Mouse (Mus musculus): ENCODE measurements at regions not wholly inside any gene's neighbourhood (a gene's known extent, or its start where the extent isn't known, plus 50 kb on each side); places are given as distances from the start of the nearest gene placed in this dataset.
"Not testable (repeated sequence)": the region's sequence is repeated elsewhere in the genome, so short reads cannot be mapped to it uniquely, and the experiment has no call there.

GRCm38 (mm10) chr17:13504365-13504764, 150.0 kb downstream of the Tcp10c start:
- not testable (repeated sequence) for H3K4me1 ChIP-seq; H3K27me3 ChIP-seq (replicated peaks; ENCODE audit: low read depth, poor library complexity, severe bottlenecking)
- WGBS: 69% methylated on average over 1 of the region's 1 CpGs

GRCm38 (mm10) chr17:13504827-13505268, 150.5 kb downstream of the Tcp10c start:
- not testable (repeated sequence) for DNase-seq (ENCODE audit: low spot score); H3K9me3 ChIP-seq; H3K4me1 ChIP-seq; H3K27me3 ChIP-seq (replicated peaks; ENCODE audit: low read depth, poor library complexity, severe bottlenecking); H3K36me3 ChIP-seq (replicated peaks); H3K27ac ChIP-seq (replicated peaks); H3K4me3 ChIP-seq
- 80% methylated on average over 8 of the region's 9 CpGs for WGBS

More at GRCm38 (mm10) chr17:13504365-13504764, 150.0 kb downstream of the Tcp10c start:
- not testable (repeated sequence) for DNase-seq (ENCODE audit: low spot score); H3K36me3 ChIP-seq (replicated peaks); H3K4me3 ChIP-seq; H3K27ac ChIP-seq (replicated peaks); H3K9me3 ChIP-seq

- not testable (repeated sequence) for H3K27ac ChIP-seq (replicated peaks); H3K4me3 ChIP-seq; H3K4me1 ChIP-seq; H3K27me3 ChIP-seq (replicated peaks; ENCODE audit: low read depth, poor library complexity, severe bottlenecking); H3K9me3 ChIP-seq; DNase-seq (ENCODE audit: low spot score); H3K36me3 ChIP-seq (replicated peaks)
- WGBS: 66% methylated on average over 2 of the region's 3 CpGs
These were observed 153.2 kb downstream of the Tcp10c start for GRCm38 (mm10) chr17:13507397-13508063.

- H3K4me1 ChIP-seq; H3K4me3 ChIP-seq; H3K27me3 ChIP-seq (replicated peaks; ENCODE audit: low read depth, poor library complexity, severe bottlenecking); H3K9me3 ChIP-seq; H3K36me3 ChIP-seq (replicated peaks); DNase-seq (ENCODE audit: low spot score); H3K27ac ChIP-seq (replicated peaks): not testable (repeated sequence)
- WGBS: 87% methylated on average over 4 of the region's 5 CpGs
These were observed 165.2 kb downstream of the Tcp10c start for GRCm38 (mm10) chr17:13519409-13520201.

GRCm38 (mm10) chr17:13532579-13532978, 178.2 kb downstream of the Tcp10c start:
- H3K27me3 ChIP-seq (replicated peaks; ENCODE audit: low read depth, poor library complexity, severe bottlenecking); H3K36me3 ChIP-seq (replicated peaks); H3K27ac ChIP-seq (replicated peaks); H3K4me1 ChIP-seq; H3K4me3 ChIP-seq; DNase-seq (ENCODE audit: low spot score); H3K9me3 ChIP-seq: not testable (repeated sequence)
- WGBS: 85% methylated on average over 5 of the region's 5 CpGs

- Histone ChIP-seq H3K4me1 (no peaks in the 10 kb centered on the region), H3K4me3 (no peak overlapping the region), H3K27me3 (replicated peaks; ENCODE audit: low read depth, poor library complexity, severe bottlenecking) (no peaks in the 10 kb centered on the region), H3K9me3 (peaks cover 56% of the 10 kb centered on the region), H3K36me3 (replicated peaks) (no peaks in the 10 kb centered on the region), H3K27ac (replicated peaks) (no peak overlapping the region)
- DNase-seq (ENCODE audit: low spot score): no peak
- WGBS: 81% methylated on average over 7 of the region's 7 CpGs
These were observed 186.3 kb downstream of the Tcp10c start for GRCm38 (mm10) chr17:13540446-13541241.

- H3K9me3 ChIP-seq: peaks cover 58% of the 10 kb centered on the region
- no peak for DNase-seq (ENCODE audit: low spot score)
- H3K4me1 ChIP-seq: no peaks in the 10 kb centered on the region
- H3K27ac ChIP-seq (replicated peaks): no peak overlapping the region
- H3K36me3 ChIP-seq (replicated peaks): no peaks in the 10 kb centered on the region
- WGBS: 70% methylated on average over 12 of the region's 12 CpGs
- no peaks in the 10 kb centered on the region for H3K27me3 ChIP-seq (replicated peaks; ENCODE audit: low read depth, poor library complexity, severe bottlenecking)
- H3K4me3 ChIP-seq: no peak overlapping the region
These were observed 186.9 kb downstream of the Tcp10c start for GRCm38 (mm10) chr17:13541249-13541648.

- no peak for DNase-seq (ENCODE audit: low spot score)
- Histone ChIP-seq H3K4me3 (no peak overlapping the region), H3K4me1 (no peaks in the 10 kb centered on the region), H3K9me3 (peaks cover 68% of the 10 kb centered on the region), H3K27me3 (replicated peaks; ENCODE audit: low read depth, poor library complexity, severe bottlenecking) (no peaks in the 10 kb centered on the region), H3K27ac (replicated peaks) (no peak overlapping the region), H3K36me3 (replicated peaks) (no peaks in the 10 kb centered on the region)
These were observed 187.9 kb downstream of the Tcp10c start for GRCm38 (mm10) chr17:13542261-13542660.

GRCm38 (mm10) chr17:13542856-13543255, 188.5 kb downstream of the Tcp10c start:
- Histone ChIP-seq H3K9me3 (peaks cover 72% of the 10 kb centered on the region), H3K4me1 (no peaks in the 10 kb centered on the region), H3K36me3 (replicated peaks) (no peaks in the 10 kb centered on the region), H3K27ac (replicated peaks) (no peak overlapping the region), H3K4me3 (no peak overlapping the region), H3K27me3 (replicated peaks; ENCODE audit: low read depth, poor library complexity, severe bottlenecking) (no peaks in the 10 kb centered on the region)
- WGBS: 83% methylated on average over 10 of the region's 10 CpGs
- DNase-seq (ENCODE audit: low spot score): peak; percentile 35

GRCm38 (mm10) chr17:13544036-13544795, 189.8 kb downstream of the Tcp10c start:
- Histone ChIP-seq H3K36me3 (replicated peaks) (no peaks in the 10 kb centered on the region), H3K27ac (replicated peaks) (no peak overlapping the region), H3K4me3 (no peak overlapping the region), H3K27me3 (replicated peaks; ENCODE audit: low read depth, poor library complexity, severe bottlenecking) (no peaks in the 10 kb centered on the region), H3K9me3 (peaks cover 86% of the 10 kb centered on the region), H3K4me1 (no peaks in the 10 kb centered on the region)
- WGBS: 68% methylated on average over 2 of the region's 2 CpGs
- no peak for DNase-seq (ENCODE audit: low spot score)

GRCm38 (mm10) chr17:13546249-13546648, 191.9 kb downstream of the Tcp10c start:
- no peaks in the 10 kb centered on the region for H3K4me1 ChIP-seq
- 67% methylated on average over 3 of the region's 3 CpGs for WGBS
- no peak overlapping the region for H3K27ac ChIP-seq (replicated peaks)
- H3K9me3 ChIP-seq: peaks cover 89% of the 10 kb centered on the region
- no peaks in the 10 kb centered on the region for H3K36me3 ChIP-seq (replicated peaks)
- no peaks in the 10 kb centered on the region for H3K27me3 ChIP-seq (replicated peaks; ENCODE audit: low read depth, poor library complexity, severe bottlenecking)
- H3K4me3 ChIP-seq: no peak overlapping the region
- DNase-seq (ENCODE audit: low spot score): no peak

GRCm38 (mm10) chr17:13546669-13547085, 192.3 kb downstream of the Tcp10c start:
- 85% methylated on average over 7 of the region's 7 CpGs for WGBS
- no peak overlapping the region for H3K4me3 ChIP-seq
- H3K9me3 ChIP-seq: peaks cover 86% of the 10 kb centered on the region
- H3K27ac ChIP-seq (replicated peaks): no peak overlapping the region
- H3K4me1 ChIP-seq: no peaks in the 10 kb centered on the region
- no peak for DNase-seq (ENCODE audit: low spot score)
- no peaks in the 10 kb centered on the region for H3K36me3 ChIP-seq (replicated peaks)
- no peaks in the 10 kb centered on the region for H3K27me3 ChIP-seq (replicated peaks; ENCODE audit: low read depth, poor library complexity, severe bottlenecking)

Data from embryonic facial prominence, embryonic 10.5 days (tissue).